Mouse (Mus musculus): ENCODE results near the gene Tssk3. TPM values are rescaled to one million over a fixed set of nuclear protein-coding genes. Genes with fewer than 3 reads are reported as not detected.

Gene Tssk3
- polyA plus RNA-seq, 1 experiment from 2014 or later: not detected

- no peaks in the 10 kb centered on the region for H3K9me3 ChIP-seq (ENCODE audit: control insufficient read depth, low read length)
- peaks cover 7% of the 10 kb centered on the region; the same call in 1 of the 2 replicates for H3K4me1 ChIP-seq (replicated peaks; ENCODE audit: control insufficient read depth, insufficient read depth, low read length)
- H3K27me3 ChIP-seq (ENCODE audit: control insufficient read depth, insufficient read depth, low read depth, low read length): peaks cover 19% of the 10 kb centered on the region; the same call in 1 of the 2 replicates
- H3K4me3 ChIP-seq (ENCODE audit: low read length): peak within 1 kb of the TSS; percentile 49
- ATAC-seq (ENCODE audit: low read depth): peak; percentile 92
- 3% methylated on average over 33 of the region's 33 CpGs for WGBS
- H3K27ac ChIP-seq (ENCODE audit: low read length): no peak within 1 kb of the TSS
- H3K4me2 ChIP-seq (ENCODE audit: low read depth, low read length): peak within 1 kb of the TSS; percentile 68
- H3K9ac ChIP-seq (ENCODE audit: low read length): peak within 1 kb of the TSS; percentile 54
- H3K36me3 ChIP-seq (ENCODE audit: control insufficient read depth, insufficient read depth, low read length): no peaks in the 10 kb centered on the region
Observed at GRCm38 (mm10) chr4:129440340-129441063, 50.3 kb downstream of the Tssk3 start, which contains the start of gene Zbtb8b. Gene Zbtb8b, minus strand, starts transcription at chr4:129440853.

Other genes with a start within 250 kb of the Tssk3 start
- 3.4 and 3.8 TPM in 2 replicates for gene C77080, start 229.6 kb downstream of the Tssk3 start, polyA plus RNA-seq (2015; fragmentation: Nextera tagmentation; extraction: Ambion mirVana)
- 0.50 and 0.75 TPM in 2 replicates for gene Sync, start 203.4 kb downstream of the Tssk3 start, polyA plus RNA-seq (2015; fragmentation: Nextera tagmentation; extraction: Ambion mirVana)
- 356 and 390 TPM in 2 replicates for gene Rbbp4, start 155.7 kb downstream of the Tssk3 start, polyA plus RNA-seq (2015; fragmentation: Nextera tagmentation; extraction: Ambion mirVana)
- gene Zbtb8os, start 155.3 kb downstream of the Tssk3 start, polyA plus RNA-seq (2015; fragmentation: Nextera tagmentation; extraction: Ambion mirVana): 45.5 and 47.3 TPM in 2 replicates
- gene Zbtb8a, start 112.9 kb downstream of the Tssk3 start, polyA plus RNA-seq (2015; fragmentation: Nextera tagmentation; extraction: Ambion mirVana): 21.7 and 22.0 TPM in 2 replicates
- gene Zbtb8b, start 50.2 kb downstream of the Tssk3 start, polyA plus RNA-seq (2015; fragmentation: Nextera tagmentation; extraction: Ambion mirVana): 2.7 and 4.1 TPM in 2 replicates
- 25.5 and 29.2 TPM in 2 replicates for gene Bsdc1, start 29.4 kb downstream of the Tssk3 start, polyA plus RNA-seq (2015; fragmentation: Nextera tagmentation; extraction: Ambion mirVana)
- gene Fam229a, start 168 bp upstream of the Tssk3 start, polyA plus RNA-seq (2015; fragmentation: Nextera tagmentation; extraction: Ambion mirVana): not detected in 2 replicates
- gene Marcksl1, start 22.6 kb upstream of the Tssk3 start, polyA plus RNA-seq (2015; fragmentation: Nextera tagmentation; extraction: Ambion mirVana): 506 and 544 TPM in 2 replicates
- 243 and 247 TPM in 2 replicates for gene Hdac1, start 51.7 kb upstream of the Tssk3 start, polyA plus RNA-seq (2015; fragmentation: Nextera tagmentation; extraction: Ambion mirVana)
- 10.7 and 26.5 TPM in 2 replicates for gene Lck, start 82.6 kb upstream of the Tssk3 start, polyA plus RNA-seq (2015; fragmentation: Nextera tagmentation; extraction: Ambion mirVana)
- gene Fam167b, start 87.5 kb upstream of the Tssk3 start, polyA plus RNA-seq (2015; fragmentation: Nextera tagmentation; extraction: Ambion mirVana): 5.3 and 6.3 TPM in 2 replicates
- gene Eif3i, start 109.6 kb upstream of the Tssk3 start, polyA plus RNA-seq (2015; fragmentation: Nextera tagmentation; extraction: Ambion mirVana): 229 and 231 TPM in 2 replicates
- 190 and 198 TPM in 2 replicates for gene Tmem234, start 109.6 kb upstream of the Tssk3 start, polyA plus RNA-seq (2015; fragmentation: Nextera tagmentation; extraction: Ambion mirVana)
- 3.8 TPM in 2 replicates for gene Dcdc2b, start 123.2 kb upstream of the Tssk3 start, polyA plus RNA-seq (2015; fragmentation: Nextera tagmentation; extraction: Ambion mirVana)
- gene Iqcc, start 128.1 kb upstream of the Tssk3 start, polyA plus RNA-seq (2015; fragmentation: Nextera tagmentation; extraction: Ambion mirVana): 29.3 and 29.7 TPM in 2 replicates
- 65.8 and 71.1 TPM in 2 replicates for gene Ccdc28b, start 132.9 kb upstream of the Tssk3 start, polyA plus RNA-seq (2015; fragmentation: Nextera tagmentation; extraction: Ambion mirVana)
- 80.4 and 82.6 TPM in 2 replicates for gene Txlna, start 150.0 kb upstream of the Tssk3 start, polyA plus RNA-seq (2015; fragmentation: Nextera tagmentation; extraction: Ambion mirVana)
- 15.8 and 18.2 TPM in 2 replicates for gene Kpna6, start 181.7 kb upstream of the Tssk3 start, polyA plus RNA-seq (2015; fragmentation: Nextera tagmentation; extraction: Ambion mirVana)
- 10.5 and 13.4 TPM in 2 replicates for gene Tmem39b, start 205.8 kb upstream of the Tssk3 start, polyA plus RNA-seq (2015; fragmentation: Nextera tagmentation; extraction: Ambion mirVana)